Comparison of ENCODE assay signal across 8 mouse cellular contexts in the genomic region with DNA sequence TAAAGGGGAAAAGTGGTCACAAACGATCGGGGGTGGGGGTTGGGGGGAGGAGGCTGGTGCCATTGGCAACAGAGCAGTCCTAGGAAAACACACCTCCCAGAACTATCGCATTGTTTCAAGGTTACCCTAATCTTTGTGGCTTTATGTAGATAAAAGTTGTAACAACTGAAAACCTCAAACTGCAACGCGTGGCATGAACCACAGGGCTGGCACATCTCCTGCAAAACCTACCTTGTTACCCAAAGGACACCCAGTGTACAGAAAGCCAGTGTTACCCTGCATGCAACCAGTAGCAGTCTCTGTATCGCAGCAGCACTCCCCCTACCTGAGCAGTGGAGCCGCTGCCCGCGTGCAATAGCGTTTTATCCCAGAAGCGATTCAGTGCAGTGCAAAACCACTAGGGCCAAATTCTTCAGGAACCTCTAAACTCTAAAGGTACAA. TPM values are rescaled to one million over a fixed set of nuclear protein-coding genes. Genes with fewer than 3 reads are reported as not detected.
DNase-seq lines count a peak whose midpoint lies in the region; ATAC-seq and TF ChIP-seq lines count a peak whose summit lies in the region.

No protein-coding gene starts in this region.

- peak overlapping the region; percentile 97 for H3K4me2 ChIP-seq in intestine, embryonic 16.5 days (ENCODE audit: low read depth, low read length)
- peak overlapping the region; percentile 79 for H3K4me2 ChIP-seq in limb, embryonic 14.5 days (replicated peaks; ENCODE audit: low read depth, low read length, severe bottlenecking)
- H3K4me2 ChIP-seq in midbrain, embryonic 15.5 days = peak overlapping the region; percentile 79

- H3K4me1 ChIP-seq in intestine, embryonic 16.5 days (ENCODE audit: control insufficient read depth, insufficient read depth, low read length) = peaks cover 7% of the 10 kb centered on the region; the same call in 1 of the 2 replicates
- 0 out of 2 replicates have a peak, but pooled peaks cover 2% of the 10 kb centered on the region for H3K4me1 ChIP-seq in limb, embryonic 14.5 days (ENCODE audit: control insufficient read depth, insufficient read depth, low read length)
- H3K4me1 ChIP-seq in midbrain, embryonic 15.5 days = peaks cover 13% of the 10 kb centered on the region

- peak; percentile 39 for DNase-seq in ovary, adult 18-20 months (ENCODE audit: low spot score)
- DNase-seq in ovary, postnatal 10 days (ENCODE audit: low spot score) = no peak
- peak; percentile 18 for DNase-seq in cerebellum, adult 9-11 months
- DNase-seq in frontal cortex, postnatal 36 days (ENCODE audit: low spot score in 2 of 2) = peak; percentile 22 to 32
- DNase-seq in limb, embryonic 14.5 days (ENCODE audit: low spot score) = peak; percentile 80
- DNase-seq in spleen, postnatal 4 days (ENCODE audit: low spot score in 2 of 2) = peak; percentile 62 to 77

- no peaks in the 10 kb centered on the region for H3K27me3 ChIP-seq in intestine, embryonic 16.5 days (replicated peaks; ENCODE audit: control insufficient read depth, insufficient read depth, low read length)
- no peaks in the 10 kb centered on the region for H3K27me3 ChIP-seq in limb, embryonic 14.5 days (ENCODE audit: control insufficient read depth, insufficient read depth, low read length)
- no peaks in the 10 kb centered on the region for H3K27me3 ChIP-seq in midbrain, embryonic 15.5 days (replicated peaks)

- 0 out of 2 replicates have a peak overlapping the region, but pooled peaks have one; percentile 7 for H3K27ac ChIP-seq in intestine, embryonic 16.5 days (ENCODE audit: low read length)
- H3K27ac ChIP-seq in limb, embryonic 14.5 days (replicated peaks; ENCODE audit: low read depth, low read length) = 0 out of 2 replicates have a peak overlapping the region, but pooled peaks have one; percentile 78
- H3K27ac ChIP-seq in midbrain, embryonic 15.5 days = peak overlapping the region; percentile 79

- no peak; the same call in 1 of the 2 replicates for TF ChIP-seq POLR2A in limb, embryonic 14.5 days (IDR thresholded peaks at IDR 0.05; ENCODE audit: borderline replicate concordance, extremely low read depth, insufficient read depth, insufficient read length)

- H3K36me3 ChIP-seq in intestine, embryonic 16.5 days (ENCODE audit: control insufficient read depth, insufficient read depth, low read length) = no peaks in the 10 kb centered on the region
- no peaks in the 10 kb centered on the region for H3K36me3 ChIP-seq in limb, embryonic 14.5 days (ENCODE audit: control insufficient read depth, insufficient read depth, low read length)
- no peaks in the 10 kb centered on the region for H3K36me3 ChIP-seq in midbrain, embryonic 15.5 days (replicated peaks)

- H3K9ac ChIP-seq in intestine, embryonic 16.5 days (ENCODE audit: low read depth, low read length) = peak overlapping the region; percentile 91
- H3K9ac ChIP-seq in limb, embryonic 14.5 days (ENCODE audit: low read depth, low read length, severe bottlenecking) = peak overlapping the region; percentile 81
- H3K9ac ChIP-seq in midbrain, embryonic 15.5 days = peak overlapping the region; percentile 71

- peak; percentile 31; the same call in 1 of the 2 replicates for ATAC-seq in intestine, embryonic 16.5 days
- ATAC-seq in limb, embryonic 14.5 days (ENCODE audit: low FRiP score, low read depth) = peak; percentile 35; the same call in 1 of the 2 replicates
- ATAC-seq in midbrain, embryonic 15.5 days (replicated peaks) = peak; percentile 69

- WGBS in intestine, embryonic 16.5 days = 2% methylated on average over 11 of the region's 11 CpGs
- 5% methylated on average over 11 of the region's 11 CpGs for WGBS in limb, embryonic 14.5 days
- WGBS in midbrain, embryonic 15.5 days = 4% methylated on average over 11 of the region's 11 CpGs

- peak overlapping the region; percentile 92 for H3K4me3 ChIP-seq in intestine, embryonic 16.5 days (ENCODE audit: low read length)
- H3K4me3 ChIP-seq in limb, embryonic 14.5 days (replicated peaks; ENCODE audit: low read length) = peak overlapping the region; percentile 88
- H3K4me3 ChIP-seq in midbrain, embryonic 15.5 days = peak overlapping the region; percentile 90

- no peaks in the 10 kb centered on the region for H3K9me3 ChIP-seq in intestine, embryonic 16.5 days (ENCODE audit: control insufficient read depth, low read length)
- H3K9me3 ChIP-seq in limb, embryonic 14.5 days (ENCODE audit: control insufficient read depth, low read length) = no peaks in the 10 kb centered on the region
- H3K9me3 ChIP-seq in midbrain, embryonic 15.5 days = no peaks in the 10 kb centered on the region

RNA-seq across cellular contexts. Expression of gene Fam126a, which starts 1.1 kb away (rescaled TPM):
- polyA plus RNA-seq in intestine, embryonic 16.5 days (2015; fragmentation: Nextera tagmentation; extraction: Ambion mirVana) = 11.1 and 11.7 TPM in 2 replicates
- polyA plus RNA-seq in limb, embryonic 14.5 days (2012; rRNA removed) = 22.4 and 23.4 TPM in 2 replicates
- 38.5 and 49.1 TPM in 2 replicates for polyA plus RNA-seq in limb, embryonic 14.5 days (2014; fragmentation: Nextera tagmentation; extraction: Ambion mirVana)
- 33.0 and 33.3 TPM in 2 replicates for polyA plus RNA-seq in midbrain, embryonic 15.5 days (2015; fragmentation: Nextera tagmentation; extraction: Ambion mirVana)

Comparison
In these comparisons a context has a peak if more than half of its experiments do, and no peak if none do; other contexts are left out.
1. H3K27ac ChIP-seq: peak in every context shown above with its lines; median percentile 79 in midbrain, embryonic 15.5 days; 78 in limb, embryonic 14.5 days; 7 in intestine, embryonic 16.5 days.